Mouse (Mus musculus) adrenal gland, postnatal 10 days (tissue): Measurements from ENCODE around the gene Cryba4. TPM values are rescaled to one million over a fixed set of nuclear protein-coding genes. Genes with fewer than 3 reads are reported as not detected.

Source experiments
- DNase-seq: peaks from one replicate; pipeline ENCODE4 v3.0.0; 2021; ENCODE audit warnings: mixed read lengths
- total RNA-seq, 2 experiments: library from RNA; stranded (reverse); gene quantifications; 2 replicates each; pipeline ENCODE4 v1.2.3; 2021

Cryba4 gene
- total RNA-seq, 2 experiments from 2014 or later = 7.9 to 17.4 TPM

GRCm38 (mm10) chr5:112286608-112286983, 34.3 kb upstream of the Cryba4 start:
- DNase-seq = no peak

GRCm38 (mm10) chr5:112285548-112286085, 33.3 kb upstream of the Cryba4 start:
- DNase-seq = no peak

DNA sequence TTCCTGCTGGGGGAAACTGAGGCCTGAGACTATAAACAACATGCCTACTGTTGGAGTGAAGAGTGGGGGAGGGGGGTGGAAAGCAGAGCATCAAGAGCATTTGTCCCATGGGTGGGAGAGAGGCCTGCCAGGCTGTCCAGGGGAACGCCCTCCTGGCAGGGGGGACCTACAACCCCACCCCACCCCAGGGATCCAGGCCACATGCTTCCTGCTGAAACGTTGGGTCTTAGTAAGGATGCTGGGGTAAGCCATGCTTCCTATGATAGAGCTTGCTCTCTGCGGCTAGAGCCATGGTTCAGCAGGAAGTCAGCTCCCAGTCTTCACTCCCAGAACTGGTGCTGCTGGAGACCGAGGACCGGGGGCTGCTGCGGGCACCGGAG, 31.9 kb upstream of the Cryba4 start:
- no peak for DNase-seq

DNA sequence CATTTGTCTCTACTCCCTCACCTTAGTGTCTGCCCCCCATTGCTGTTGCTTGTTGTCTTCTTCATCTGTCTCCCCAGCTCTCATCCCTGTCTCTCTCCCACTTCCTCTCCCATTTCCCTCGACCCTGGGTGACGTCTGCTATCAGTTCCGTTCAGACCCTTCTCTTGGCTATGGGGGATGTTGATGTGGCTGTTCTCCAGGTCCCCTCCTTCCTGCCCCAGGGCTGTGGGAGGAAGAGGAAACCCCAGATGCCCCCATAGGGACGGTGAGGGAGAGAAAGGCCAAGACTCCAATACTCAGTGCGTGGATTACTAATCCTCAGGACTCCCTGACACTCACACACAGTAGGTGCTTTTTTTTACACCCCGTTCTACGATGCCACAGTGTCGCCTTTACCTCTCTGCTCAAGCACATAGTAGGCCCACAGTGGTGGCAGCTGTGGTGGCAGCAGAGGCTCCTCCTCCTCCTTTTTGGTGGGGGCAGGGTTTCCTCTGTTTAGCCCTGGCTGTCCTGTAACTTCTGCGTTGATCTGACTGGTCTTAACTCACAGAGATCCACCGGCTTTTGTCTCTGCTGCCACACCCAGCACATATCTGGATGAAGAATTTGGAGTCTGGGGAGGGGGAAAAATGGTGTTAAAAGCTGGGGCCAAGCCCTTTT, 31.4 kb upstream of the Cryba4 start:
- no peak for DNase-seq

DNA sequence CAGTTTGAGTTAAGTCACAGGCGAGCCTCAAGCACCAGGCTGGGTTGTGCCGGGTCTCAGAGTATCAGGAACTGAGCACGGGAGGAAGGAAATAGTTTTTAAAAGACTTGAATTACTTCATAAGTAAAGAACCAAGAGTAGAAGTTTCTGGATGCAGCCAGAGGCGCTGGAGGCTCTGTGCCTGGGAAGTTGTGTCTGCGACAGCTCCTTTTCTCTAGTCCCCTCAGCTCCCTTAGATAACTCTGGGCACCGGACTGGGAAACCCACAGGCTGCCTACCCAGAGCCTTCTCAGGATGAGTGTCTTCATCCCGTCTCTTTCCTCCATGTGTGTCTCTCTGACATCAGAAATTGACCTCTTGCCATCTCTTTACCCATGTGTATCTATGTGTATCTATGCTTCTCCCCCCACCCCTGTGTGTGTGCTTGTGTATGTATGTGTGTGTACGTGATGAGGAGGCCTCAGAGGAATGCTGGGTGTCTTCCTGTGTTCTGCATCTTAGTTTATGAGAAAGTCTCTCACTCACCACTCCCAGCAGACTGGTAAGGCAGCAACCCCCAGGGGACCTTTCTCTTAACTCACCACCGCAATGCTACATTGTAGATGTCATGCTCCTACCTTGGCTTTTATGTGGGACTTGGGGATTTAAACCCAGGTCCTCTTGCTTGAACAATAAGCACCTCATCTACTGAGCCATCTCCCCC, 30.6 kb upstream of the Cryba4 start:
- DNase-seq = no peak

- DNase-seq = no peak
Measured at GRCm38 (mm10) chr5:112282123-112282779, 29.9 kb upstream of the Cryba4 start.

DNA sequence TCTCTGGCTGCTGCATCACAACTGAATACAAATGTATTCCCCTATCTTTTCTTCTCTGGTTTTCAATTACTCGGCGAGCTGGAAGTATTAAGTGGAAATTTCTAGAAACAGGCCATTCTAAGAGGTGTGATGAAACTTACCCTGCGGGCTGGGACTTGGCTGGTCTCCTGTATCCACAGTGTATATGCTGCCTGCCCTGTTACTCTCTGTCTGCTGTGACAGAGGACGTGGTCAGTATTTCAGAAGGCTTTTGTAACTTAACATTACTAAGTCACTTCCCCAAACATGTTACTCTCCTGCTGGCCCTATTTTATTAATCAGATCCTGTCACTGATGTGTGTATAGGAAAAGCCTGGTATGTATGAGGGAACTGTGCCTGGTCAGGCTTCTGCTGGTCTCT, 29.4 kb upstream of the Cryba4 start:
- DNase-seq = peak; percentile 30

DNA sequence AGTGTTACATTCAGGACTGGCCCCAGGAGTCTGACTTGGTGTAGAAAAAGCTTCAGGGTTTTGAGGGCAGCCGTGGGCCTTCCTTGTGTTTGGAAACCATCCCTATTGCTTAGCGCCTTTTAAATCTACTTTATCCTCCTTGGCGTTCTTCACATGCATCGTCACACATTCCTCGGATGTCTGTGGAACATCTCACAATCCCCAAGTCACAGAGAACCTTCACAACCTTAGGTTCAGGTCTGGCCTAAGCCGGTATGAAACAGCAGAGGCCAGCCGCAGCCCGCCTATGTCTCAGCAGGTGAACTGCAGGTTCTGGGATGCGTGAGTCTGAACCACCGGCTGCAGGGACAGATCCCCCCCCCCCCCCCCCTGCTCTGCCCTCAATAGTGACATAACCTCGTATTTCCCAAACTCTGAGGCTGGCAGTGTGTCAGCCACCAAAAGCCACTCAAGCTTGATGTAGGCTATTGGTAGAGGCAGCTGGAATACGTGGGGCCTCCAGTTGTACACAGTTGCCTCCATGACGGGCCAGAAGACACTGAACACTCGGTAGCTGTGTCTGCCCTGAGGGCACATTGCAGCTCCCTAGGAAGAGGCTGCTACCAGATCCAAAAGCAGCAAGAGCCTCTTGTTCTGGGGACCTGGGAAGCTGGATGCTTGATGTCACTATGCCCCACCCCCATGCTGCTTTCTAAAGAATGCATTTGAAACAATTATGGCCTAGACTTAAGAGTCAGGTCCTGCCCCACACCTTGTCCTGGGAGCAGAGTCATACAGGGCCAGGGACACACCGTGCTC, 28.7 kb upstream of the Cryba4 start:
- DNase-seq = peak; percentile 45

DNA sequence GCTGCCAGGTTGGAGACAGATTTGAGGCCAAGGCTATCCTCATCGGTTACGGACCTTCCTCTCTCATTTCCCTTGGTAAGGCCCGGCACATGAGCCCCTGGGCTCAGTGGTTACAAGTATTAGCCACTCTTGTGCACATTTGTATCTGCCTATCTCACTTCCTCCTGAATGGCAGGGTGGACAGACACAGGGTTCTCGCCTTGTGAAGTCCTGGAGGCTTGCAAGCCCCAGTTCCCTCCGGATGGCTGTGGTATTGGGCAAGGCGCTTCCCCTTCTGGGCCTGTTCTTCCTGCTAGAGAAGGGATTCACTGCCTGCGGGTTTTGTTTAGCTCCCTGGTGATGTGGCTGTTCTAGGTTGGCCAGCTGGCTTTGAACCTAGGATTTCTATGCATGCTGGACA, 27.8 kb upstream of the Cryba4 start:
- DNase-seq = peak; percentile 46

DNA sequence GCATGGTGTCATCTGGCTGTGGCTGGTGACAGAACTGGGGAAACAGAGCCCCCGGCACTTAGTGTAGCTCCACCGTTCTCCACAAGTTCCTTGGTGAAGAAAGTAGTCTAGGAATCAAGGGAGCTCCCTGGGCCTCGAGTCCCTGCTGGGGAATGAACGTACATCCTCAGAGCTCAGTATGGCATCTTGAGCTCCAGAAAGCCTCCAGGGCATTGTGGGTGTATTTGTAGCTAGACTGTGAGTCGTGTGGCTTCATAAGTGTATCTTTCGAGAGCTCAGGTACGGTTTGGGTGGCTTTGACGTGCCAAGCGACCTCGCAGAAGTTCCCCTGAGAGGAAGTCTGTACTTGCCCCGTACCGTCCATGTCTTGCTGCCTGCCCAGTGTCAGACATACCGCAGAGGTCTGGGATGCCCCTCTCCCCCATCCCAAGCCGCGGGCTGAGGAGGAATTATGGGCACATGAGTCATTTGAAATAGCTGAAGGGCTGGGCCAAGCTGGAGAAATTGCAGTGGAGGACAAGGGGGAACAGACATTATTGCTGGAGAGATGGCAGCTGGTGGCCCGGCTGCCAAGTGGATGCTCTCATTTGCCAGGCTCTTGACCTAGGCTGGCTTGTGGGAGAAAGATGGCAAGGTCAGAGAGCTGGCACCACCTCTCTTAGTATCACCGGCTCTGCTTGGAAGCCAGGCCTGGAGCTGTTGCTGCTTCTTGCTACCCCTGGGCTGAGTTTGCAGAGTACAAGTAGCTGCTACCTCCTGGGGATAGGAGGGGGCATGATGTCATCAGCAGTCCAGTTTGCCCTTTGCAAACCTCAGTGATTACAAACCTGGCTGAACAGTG, 27.1 kb upstream of the Cryba4 start:
- peak; percentile 77 for DNase-seq

- DNase-seq = peak; percentile 25
Measured at GRCm38 (mm10) chr5:112277906-112278470, 25.7 kb upstream of the Cryba4 start.

GRCm38 (mm10) chr5:112276907-112277348, 24.6 kb upstream of the Cryba4 start:
- no peak for DNase-seq

DNA sequence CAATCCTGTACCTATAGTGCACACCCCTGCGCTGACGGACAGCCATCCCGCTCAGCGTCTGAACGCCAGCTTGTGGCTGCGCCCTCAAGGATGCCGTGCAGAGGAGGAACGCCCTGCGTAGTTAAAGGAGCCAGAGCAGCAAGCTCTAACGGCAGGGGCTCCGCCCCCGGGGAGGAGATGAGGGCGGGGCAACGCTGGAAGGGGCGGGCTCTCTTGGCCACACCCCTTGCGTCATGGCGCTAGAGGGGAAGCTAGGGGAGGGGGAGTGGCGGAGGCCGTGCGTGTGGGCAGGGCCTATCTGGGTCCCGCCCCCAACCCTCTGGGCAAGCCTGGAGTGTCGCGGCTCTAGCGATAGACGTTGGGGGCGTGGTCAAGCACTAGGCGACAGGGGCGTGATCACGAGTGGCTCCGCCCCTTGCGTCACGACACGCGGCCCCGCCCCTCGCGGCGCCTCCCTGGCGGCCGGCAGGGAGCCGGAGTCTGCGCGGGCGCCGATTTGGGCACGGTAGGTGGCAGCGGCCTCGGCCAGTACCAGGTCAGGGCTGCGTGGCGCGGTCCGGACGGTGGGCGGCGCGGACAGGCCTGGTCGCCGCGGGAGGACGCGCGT, 24.1 kb upstream of the Cryba4 start, which contains the start of gene Tpst2:
TSS of gene Tpst2 (plus strand) at position 425 of the 607 bp plus-strand sequence.
- DNase-seq = peak; percentile 100

- peak; percentile 7 for DNase-seq
Measured at GRCm38 (mm10) chr5:112275021-112275804, 22.9 kb upstream of the Cryba4 start.

GRCm38 (mm10) chr5:112273746-112274463, 21.6 kb upstream of the Cryba4 start:
- peak; percentile 10 for DNase-seq

DNA sequence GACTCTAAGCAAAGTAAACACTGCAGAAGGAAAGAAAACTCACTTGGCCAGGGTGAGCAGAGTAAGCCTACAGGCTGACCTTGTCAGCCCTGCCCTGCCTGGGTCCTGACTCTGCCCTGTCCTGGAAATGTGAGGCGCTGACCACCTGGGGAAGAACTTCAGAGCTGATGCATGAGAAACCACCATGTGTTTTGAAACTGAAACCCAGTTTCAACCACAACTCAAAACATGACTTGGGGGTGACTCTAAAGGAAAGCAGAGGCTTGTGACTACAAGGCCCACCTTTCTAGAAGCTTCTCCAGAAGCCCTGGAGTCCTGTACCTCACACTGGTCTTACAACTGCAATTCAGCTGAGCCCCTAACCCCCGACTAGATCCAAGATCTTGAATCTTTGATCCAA, 20.6 kb upstream of the Cryba4 start:
- DNase-seq = no peak

DNA sequence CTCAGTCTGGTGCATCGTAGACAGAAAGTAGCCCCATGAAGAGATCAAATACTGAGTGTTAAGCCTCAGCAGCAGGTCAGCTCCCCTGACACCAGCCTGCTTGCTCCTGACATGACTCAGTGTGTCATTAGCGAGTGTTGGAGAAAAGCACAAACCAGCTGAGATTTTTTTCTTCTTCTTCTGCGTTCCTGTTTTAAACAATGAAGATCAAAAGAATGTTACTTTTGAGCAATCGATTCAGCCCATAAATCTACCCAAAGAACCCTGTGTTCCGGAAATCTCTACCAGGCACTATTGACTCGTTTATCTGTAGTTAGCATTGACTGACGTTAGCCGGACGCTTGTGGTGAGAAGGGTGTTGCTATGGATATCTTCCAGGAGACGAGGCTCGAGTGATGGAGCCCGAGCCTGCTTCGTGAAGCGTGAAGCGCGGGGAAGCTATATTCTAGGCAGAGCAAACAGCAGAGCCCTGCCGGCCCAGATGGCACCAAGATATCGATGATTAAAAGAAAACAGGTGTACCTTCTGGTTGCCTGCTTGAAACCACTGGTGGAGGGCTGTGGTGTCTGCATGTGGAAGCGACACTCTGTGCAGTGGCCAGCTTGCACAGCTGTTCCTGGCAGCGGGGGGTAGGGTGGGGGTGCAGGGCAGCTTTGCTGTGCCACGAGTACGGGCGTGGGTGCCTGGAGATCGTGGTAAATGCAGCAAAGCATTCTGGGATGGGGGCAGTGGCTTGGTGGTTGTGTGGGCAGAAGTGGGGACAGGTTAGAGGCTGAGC, 18.6 kb upstream of the Cryba4 start:
- DNase-seq = no peak
